Mouse (Mus musculus): ENCODE measurements around the gene Bckdha.

Gene Bckdha

DNA sequence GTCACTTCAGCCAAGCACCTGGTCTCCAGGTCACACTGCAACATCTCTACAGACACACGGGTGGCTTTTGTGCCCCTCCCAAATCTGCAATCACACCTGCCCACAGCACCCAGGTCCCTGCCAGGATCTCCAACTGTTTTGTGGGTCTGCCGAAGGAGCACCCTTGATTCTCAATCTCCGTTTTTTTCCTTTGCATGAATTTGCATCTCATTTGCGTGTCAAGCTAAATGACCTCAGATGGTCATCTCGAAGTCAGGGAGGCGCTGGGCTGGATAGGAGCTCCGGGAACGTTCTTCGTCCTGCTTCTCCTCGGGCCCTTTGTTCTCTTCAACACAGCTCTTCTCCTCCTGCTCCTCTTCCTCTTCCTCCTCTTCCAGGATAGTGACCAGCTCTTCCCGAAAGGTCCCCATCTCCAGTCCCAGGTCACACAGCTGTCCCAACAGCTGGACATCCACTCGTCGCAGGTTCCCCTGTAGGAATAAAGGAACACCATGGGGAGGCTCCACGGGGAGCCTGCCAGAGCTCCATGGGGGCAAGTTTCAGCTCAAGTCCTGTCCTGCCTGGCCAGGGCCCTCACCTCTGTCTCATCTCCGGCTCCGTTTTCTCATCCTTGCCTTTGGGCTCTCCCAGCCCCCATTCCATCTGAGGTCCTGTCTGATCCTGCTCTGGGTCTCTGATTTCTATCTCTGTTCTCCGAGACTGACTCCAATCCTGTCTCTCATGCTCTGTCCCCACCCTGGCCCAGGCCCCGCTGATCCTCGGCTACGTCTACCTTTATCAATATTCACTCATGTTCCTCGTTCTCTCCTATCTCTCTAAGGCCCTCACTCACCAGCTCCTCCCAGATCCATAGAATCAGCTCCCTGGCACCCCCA lies 43.7 kb downstream of the Bckdha start:
- no peak for DNase-seq (ENCODE audit: low read depth, low spot score)

- no peak for DNase-seq (ENCODE audit: low read depth, low spot score)
Observed at GRCm38 (mm10) chr7:25614086-25614485, 44.7 kb downstream of the Bckdha start.

DNA sequence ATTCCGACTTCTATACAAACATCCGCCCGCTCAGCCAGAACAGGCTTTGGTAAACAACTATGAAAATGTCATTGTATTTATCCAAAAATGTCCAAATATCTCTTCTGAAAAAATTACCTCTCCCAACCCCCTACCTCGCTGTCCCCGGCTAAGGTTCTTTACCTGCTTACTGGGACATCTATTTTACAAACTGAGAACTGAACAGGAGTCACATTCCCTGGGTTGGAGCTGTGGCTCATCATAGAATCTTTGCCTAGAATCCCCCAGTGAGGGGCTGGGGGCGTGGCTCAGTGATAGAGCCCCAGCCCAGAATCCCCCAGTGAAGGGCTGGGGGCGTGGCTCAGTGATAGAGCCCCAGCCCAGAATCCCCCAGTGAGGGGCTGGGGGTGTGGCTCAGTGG lies 47.3 kb downstream of the Bckdha start:
- DNase-seq (ENCODE audit: low read depth, low spot score) = no peak

DNA sequence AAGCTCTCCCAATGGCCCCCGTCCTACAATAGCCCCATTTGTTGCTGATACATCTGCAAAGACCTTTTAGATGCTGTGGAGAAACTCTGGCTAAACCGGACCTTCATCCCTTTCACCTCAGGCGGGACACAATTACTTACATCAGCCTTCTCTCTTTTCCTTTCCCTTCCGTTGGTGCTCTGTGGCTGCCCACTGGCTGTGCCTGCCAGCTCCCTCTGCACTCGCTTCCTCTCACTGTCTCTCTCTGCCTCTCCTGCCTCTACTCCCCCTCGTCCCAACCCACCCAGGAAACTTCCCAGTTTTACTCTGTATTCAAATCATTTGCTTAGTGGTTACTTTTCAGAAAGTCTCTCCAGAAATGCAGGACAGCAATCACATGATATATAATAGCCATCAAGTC lies 48.7 kb downstream of the Bckdha start:
- no peak for DNase-seq (ENCODE audit: low read depth, low spot score)

DNA sequence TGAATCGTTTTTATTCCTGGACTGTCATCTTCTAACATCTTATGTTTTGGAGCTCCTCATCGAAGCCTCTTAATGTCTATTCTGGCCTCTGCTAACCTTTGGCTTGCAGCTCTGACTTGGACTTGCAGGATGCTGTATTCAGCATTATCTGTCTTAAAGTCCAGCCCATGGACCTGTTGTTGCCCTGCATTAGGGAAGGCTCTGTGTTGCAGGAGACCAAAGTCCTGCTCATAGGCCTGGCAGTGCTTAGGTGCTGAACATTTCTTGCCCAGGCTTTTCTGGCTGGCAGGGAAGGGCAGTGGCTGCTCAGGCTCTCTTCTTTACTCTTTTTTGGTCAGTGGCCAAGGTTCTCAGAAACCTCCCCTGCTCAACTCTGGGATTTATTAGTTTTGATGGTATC lies 51.6 kb downstream of the Bckdha start:
- no peak for DNase-seq (ENCODE audit: low read depth, low spot score)

GRCm38 (mm10) chr7:25606625-25607063 lies 52.1 kb downstream of the Bckdha start:
- no peak for DNase-seq (ENCODE audit: low read depth, low spot score)

DNA sequence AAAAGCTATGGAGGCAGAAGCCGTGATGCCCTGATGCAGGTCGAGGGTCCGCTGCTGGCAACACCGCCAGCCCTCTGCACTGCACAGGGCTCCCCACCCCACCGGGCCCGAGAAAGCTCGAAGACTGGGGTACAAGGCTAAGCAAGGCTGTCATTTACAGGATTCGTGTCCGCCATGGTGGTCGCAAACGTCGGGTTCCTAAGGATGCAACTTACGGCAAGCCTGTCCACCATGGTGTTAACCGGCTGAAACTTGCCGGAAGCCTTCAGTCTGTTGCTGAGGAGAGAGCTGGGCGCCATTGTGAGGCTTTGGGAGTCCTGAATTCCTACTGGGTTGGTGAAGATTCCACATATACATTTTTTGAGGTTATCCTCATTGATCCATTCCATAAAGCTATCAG lies 57.4 kb downstream of the Bckdha start:
- DNase-seq (ENCODE audit: low read depth, low spot score) = no peak

DNA sequence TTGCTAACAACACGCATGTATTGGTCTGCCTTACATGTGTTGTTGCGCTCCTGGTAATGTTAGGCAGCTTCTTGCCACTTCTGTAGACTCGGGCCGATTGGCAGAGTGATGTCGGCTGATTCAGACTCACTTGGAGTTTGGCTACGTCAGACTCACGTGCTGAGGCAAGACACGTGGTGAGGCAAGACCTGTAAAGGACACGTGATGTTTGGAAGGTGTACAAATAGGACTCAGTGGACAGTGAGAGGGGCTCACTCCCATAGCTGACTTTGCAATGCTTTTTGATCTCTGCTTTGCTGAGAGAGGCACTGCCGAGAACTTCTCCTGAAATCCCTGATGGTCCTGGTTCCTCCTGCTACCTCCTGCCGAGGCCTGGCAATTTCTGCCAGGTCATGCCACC lies 58.1 kb downstream of the Bckdha start:
- DNase-seq (ENCODE audit: low read depth, low spot score) = no peak

GRCm38 (mm10) chr7:25599663-25600062 lies 59.1 kb downstream of the Bckdha start:
- peak; percentile 65 for DNase-seq (ENCODE audit: low read depth, low spot score)

- no peak for DNase-seq (ENCODE audit: low read depth, low spot score)
Observed at GRCm38 (mm10) chr7:25593859-25594258, 64.9 kb downstream of the Bckdha start.

- DNase-seq (ENCODE audit: low read depth, low spot score) = no peak
Observed at GRCm38 (mm10) chr7:25591226-25591625, 67.6 kb downstream of the Bckdha start.

DNA sequence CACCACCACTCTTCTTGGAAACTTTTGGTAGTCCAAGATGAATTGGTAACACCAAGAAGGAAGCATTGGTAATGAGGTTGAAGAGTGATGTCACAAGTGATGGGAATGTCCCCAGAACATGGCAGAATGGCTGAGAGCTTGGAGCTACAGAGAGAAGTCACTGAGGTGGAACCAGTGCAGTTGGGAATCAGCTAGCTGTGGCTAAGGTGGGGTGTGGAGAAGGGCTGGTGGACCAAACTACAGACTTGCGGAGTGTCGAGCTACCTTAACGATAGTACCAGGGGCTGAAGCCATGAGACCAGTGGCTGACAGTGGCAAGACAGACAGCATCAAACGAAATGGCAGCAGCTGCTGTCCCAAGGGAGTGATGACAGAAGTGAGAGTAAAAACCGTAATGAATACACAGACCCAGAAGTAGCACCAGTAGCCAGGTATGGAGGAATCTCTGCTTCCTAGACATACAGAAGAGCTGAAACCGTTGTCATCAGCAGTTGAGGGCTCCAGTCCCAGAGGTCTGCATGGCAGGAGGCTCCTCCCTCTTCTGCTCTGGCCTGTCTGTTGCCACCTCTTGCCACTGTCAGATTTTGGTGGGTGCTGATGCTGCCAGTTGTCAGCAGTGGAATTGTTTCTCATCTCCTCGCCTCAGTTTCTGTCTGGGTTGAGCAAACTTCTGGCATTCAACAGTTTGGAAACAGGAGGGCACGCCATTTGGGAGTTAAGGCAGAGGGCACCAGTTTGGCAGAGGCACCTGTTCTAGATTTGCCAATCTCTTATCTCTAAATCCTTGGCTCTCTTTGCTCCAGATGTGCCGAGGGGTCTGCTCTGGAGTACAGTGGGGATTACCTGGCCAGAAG lies 73.2 kb downstream of the Bckdha start:
- DNase-seq (ENCODE audit: low read depth, low spot score) = no peak

GRCm38 (mm10) chr7:25584651-25585050 lies 74.1 kb downstream of the Bckdha start:
- no peak for DNase-seq (ENCODE audit: low read depth, low spot score)

GRCm38 (mm10) chr7:25582301-25582810 lies 76.4 kb downstream of the Bckdha start:
- DNase-seq (ENCODE audit: low read depth, low spot score) = no peak
